Mouse (Mus musculus): Measurements from ENCODE around the gene Rbm12. TPM values are rescaled to one million over a fixed set of nuclear protein-coding genes. Genes with fewer than 3 reads are reported as not detected.

Gene Rbm12
- polyA plus RNA-seq, 1 experiment from 2014 or later, result 41.2 TPM

GRCm38 (mm10) chr2:156110627-156111357 is 986 bp downstream of the Rbm12 start:
- DNase-seq, result peak; percentile 60
- Histone ChIP-seq H3K4me3 (ENCODE audit: low read depth, low read length) (peak overlapping the region; percentile 95), H3K4me2 (peak overlapping the region; percentile 81), H3K9ac (peak overlapping the region; percentile 98), H3K4me1 (ENCODE audit: insufficient read depth) (peaks cover 8% of the 10 kb centered on the region), H3K36me3 (ENCODE audit: insufficient read depth) (peaks cover 16% of the 10 kb centered on the region), H3K27me3 (ENCODE audit: insufficient read depth, low read length) (no peaks in the 10 kb centered on the region), H3K27ac (ENCODE audit: low read depth) (peak overlapping the region; percentile 94), H3K9me3 (ENCODE audit: low read depth, low read length) (no peaks in the 10 kb centered on the region)
- TF ChIP-seq CTCF (IDR thresholded peaks at IDR 0.05; ENCODE audit: low read depth), result no peak
- under 1% methylated on average over 16 of the region's 16 CpGs for WGBS
- ATAC-seq (ENCODE audit: insufficient read depth), result peak; percentile 79

DNA sequence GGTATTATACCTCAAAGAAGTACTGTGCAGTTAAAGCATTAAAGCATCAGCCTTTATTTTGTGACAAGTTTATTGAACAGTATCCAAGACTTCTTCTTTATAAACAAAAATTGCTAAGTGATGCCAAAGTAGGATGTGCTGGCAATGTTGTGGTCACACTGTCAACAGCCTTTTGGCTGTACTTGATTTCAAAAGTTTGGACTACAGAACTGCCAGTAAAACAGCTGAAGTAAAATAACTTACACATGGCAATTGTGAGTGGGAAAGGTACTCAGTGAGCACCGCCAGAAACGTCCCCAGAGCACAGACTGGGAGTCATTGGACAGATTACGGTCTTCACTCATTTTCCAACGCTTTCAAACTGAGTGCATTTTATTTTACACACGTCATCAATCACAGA is 19.9 kb downstream of the Rbm12 start:
- ATAC-seq (ENCODE audit: insufficient read depth) (0 out of 2 replicates have a peak, but pooled peaks have one; percentile 44), DNase-seq (peak; percentile 72)
- H3K27me3 ChIP-seq (ENCODE audit: insufficient read depth, low read length), result no peaks in the 10 kb centered on the region
- no peak overlapping the region for H3K27ac ChIP-seq (ENCODE audit: low read depth)
- no peak overlapping the region for H3K4me2 ChIP-seq
- no peaks in the 10 kb centered on the region for H3K4me1 ChIP-seq (ENCODE audit: insufficient read depth)
- 54% methylated on average over 5 of the region's 5 CpGs for WGBS
- H3K9me3 ChIP-seq (ENCODE audit: low read depth, low read length), result no peaks in the 10 kb centered on the region
- TF ChIP-seq CTCF (IDR thresholded peaks at IDR 0.05; ENCODE audit: low read depth), result no peak
- H3K36me3 ChIP-seq (ENCODE audit: insufficient read depth), result peaks cover 43% of the 10 kb centered on the region
- no peak overlapping the region for H3K9ac ChIP-seq
- H3K4me3 ChIP-seq (ENCODE audit: low read depth, low read length), result no peak overlapping the region

DNA sequence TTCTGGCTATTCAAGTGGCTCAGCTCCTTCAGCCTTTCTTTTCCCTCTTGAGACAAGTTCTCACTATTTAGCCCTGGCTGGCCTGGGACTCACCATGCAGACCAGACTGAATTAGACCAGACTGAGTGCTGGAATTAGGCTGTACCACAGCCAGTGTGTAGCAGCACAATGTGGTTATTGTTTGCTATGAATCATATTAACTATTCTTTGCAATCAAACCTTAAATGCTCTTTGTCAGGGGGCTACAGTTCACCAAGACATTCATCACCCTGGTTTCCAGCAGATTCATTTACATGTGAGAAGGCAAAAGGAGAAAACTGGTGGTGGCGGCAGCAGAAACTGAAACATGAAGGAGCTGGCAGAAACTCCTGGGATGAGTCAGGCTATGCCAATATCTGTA is 22.0 kb downstream of the Rbm12 start:
- WGBS, result 97% methylated on average over 1 of the region's 1 CpGs
- DNase-seq, result no peak
- Histone ChIP-seq H3K27me3 (ENCODE audit: insufficient read depth, low read length) (no peaks in the 10 kb centered on the region), H3K9ac (no peak overlapping the region), H3K4me2 (no peak overlapping the region), H3K9me3 (ENCODE audit: low read depth, low read length) (no peaks in the 10 kb centered on the region), H3K27ac (ENCODE audit: low read depth) (no peak overlapping the region), H3K36me3 (ENCODE audit: insufficient read depth) (peaks cover 22% of the 10 kb centered on the region), H3K4me3 (ENCODE audit: low read depth, low read length) (no peak overlapping the region), H3K4me1 (ENCODE audit: insufficient read depth) (no peaks in the 10 kb centered on the region)
- no peak for ATAC-seq (ENCODE audit: insufficient read depth)
- TF ChIP-seq CTCF (IDR thresholded peaks at IDR 0.05; ENCODE audit: low read depth), result no peak

DNA sequence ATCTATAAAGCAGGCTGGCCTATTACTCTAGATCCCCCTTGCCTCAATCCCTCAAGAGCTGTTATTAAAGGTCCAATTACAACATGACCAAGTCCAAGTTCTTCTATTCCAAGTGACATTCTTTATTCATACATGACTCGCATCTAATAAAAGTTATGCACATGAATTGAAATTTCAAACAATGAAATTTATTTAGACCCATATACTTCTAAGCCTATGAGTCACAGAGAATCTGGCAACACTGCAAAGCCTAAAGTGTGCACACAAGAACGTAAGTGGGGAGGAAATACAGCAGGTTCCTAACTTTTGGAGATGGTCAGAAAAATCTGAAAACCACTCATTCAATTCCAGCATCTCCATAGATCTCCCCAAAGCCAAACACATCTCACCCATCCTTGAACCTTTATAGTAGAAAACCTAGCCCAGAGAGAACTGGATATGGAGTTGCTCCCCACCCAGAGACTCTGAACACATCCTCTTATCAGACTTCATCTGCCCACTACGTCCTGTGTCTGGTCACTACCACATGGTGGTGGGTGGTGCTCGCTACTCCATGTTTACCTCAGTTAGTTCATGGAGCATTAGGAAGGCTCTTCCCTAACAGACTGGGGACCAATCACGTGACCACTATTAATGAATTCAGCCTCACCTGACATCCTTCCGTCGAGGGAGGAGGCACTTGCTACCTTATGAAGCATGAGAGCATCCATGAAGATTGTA is 24.2 kb downstream of the Rbm12 start:
- 0 out of 2 replicates have a peak, but pooled peaks have one; percentile 17 for ATAC-seq (ENCODE audit: insufficient read depth)
- H3K27ac ChIP-seq (ENCODE audit: low read depth), result no peak overlapping the region
- no peaks in the 10 kb centered on the region for H3K27me3 ChIP-seq (ENCODE audit: insufficient read depth, low read length)
- H3K4me2 ChIP-seq, result no peak overlapping the region
- WGBS, result 84% methylated on average over 7 of the region's 7 CpGs
- no peaks in the 10 kb centered on the region for H3K4me1 ChIP-seq (ENCODE audit: insufficient read depth)
- TF ChIP-seq CTCF (IDR thresholded peaks at IDR 0.05; ENCODE audit: low read depth), result no peak
- no peak for DNase-seq
- H3K36me3 ChIP-seq (ENCODE audit: insufficient read depth), result peaks cover 15% of the 10 kb centered on the region
- H3K9ac ChIP-seq, result no peak overlapping the region
- no peak overlapping the region for H3K4me3 ChIP-seq (ENCODE audit: low read depth, low read length)
- no peaks in the 10 kb centered on the region for H3K9me3 ChIP-seq (ENCODE audit: low read depth, low read length)

- 81% methylated on average over 3 of the region's 3 CpGs for WGBS
- ATAC-seq (ENCODE audit: insufficient read depth), result no peak
- no peak for TF ChIP-seq CTCF (IDR thresholded peaks at IDR 0.05; ENCODE audit: low read depth)
- Histone ChIP-seq H3K4me3 (ENCODE audit: low read depth, low read length) (no peak overlapping the region), H3K36me3 (ENCODE audit: insufficient read depth) (peaks cover 2% of the 10 kb centered on the region), H3K27ac (ENCODE audit: low read depth) (no peak overlapping the region), H3K27me3 (ENCODE audit: insufficient read depth, low read length) (no peaks in the 10 kb centered on the region), H3K9ac (no peak overlapping the region), H3K4me1 (ENCODE audit: insufficient read depth) (no peaks in the 10 kb centered on the region), H3K9me3 (ENCODE audit: low read depth, low read length) (no peaks in the 10 kb centered on the region), H3K4me2 (no peak overlapping the region)
- no peak for DNase-seq
Observed at GRCm38 (mm10) chr2:156084541-156084940, 27.2 kb downstream of the Rbm12 start.

- no peaks in the 10 kb centered on the region for H3K4me1 ChIP-seq (ENCODE audit: insufficient read depth)
- DNase-seq (no peak), ATAC-seq (ENCODE audit: insufficient read depth) (no peak)
- no peak overlapping the region for H3K4me3 ChIP-seq (ENCODE audit: low read depth, low read length)
- no peak overlapping the region for H3K9ac ChIP-seq
- peaks cover 42% of the 10 kb centered on the region for H3K36me3 ChIP-seq (ENCODE audit: insufficient read depth)
- TF ChIP-seq CTCF (IDR thresholded peaks at IDR 0.05; ENCODE audit: low read depth), result no peak
- H3K4me2 ChIP-seq, result no peak overlapping the region
- H3K9me3 ChIP-seq (ENCODE audit: low read depth, low read length), result no peaks in the 10 kb centered on the region
- H3K27ac ChIP-seq (ENCODE audit: low read depth), result no peak overlapping the region
- 70% methylated on average over 7 of the region's 7 CpGs for WGBS
- no peaks in the 10 kb centered on the region for H3K27me3 ChIP-seq (ENCODE audit: insufficient read depth, low read length)
Observed at GRCm38 (mm10) chr2:156080391-156080790, 31.4 kb downstream of the Rbm12 start.

DNA sequence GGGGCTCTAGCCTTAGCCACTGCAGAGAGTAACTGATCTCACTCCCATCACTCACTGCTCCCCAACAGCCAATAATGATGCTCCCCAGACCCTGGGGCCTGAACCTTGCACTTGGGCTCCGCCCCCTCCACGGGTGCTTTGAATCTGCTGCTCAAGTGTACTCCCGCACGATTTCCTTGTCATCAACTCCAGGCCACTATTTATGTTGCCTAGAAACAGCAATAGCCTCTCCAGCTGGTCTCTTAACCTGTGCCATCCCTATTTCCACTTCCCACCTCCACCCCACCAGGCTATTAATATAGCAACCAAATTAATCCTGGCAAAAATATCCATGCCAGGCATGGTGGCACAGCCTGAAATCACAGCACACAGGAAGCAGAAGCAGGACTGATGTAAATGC is 32.1 kb downstream of the Rbm12 start:
- Histone ChIP-seq H3K27me3 (ENCODE audit: insufficient read depth, low read length) (no peaks in the 10 kb centered on the region), H3K4me1 (ENCODE audit: insufficient read depth) (no peaks in the 10 kb centered on the region), H3K36me3 (ENCODE audit: insufficient read depth) (peaks cover 49% of the 10 kb centered on the region), H3K4me3 (ENCODE audit: low read depth, low read length) (no peak overlapping the region), H3K4me2 (no peak overlapping the region), H3K9me3 (ENCODE audit: low read depth, low read length) (no peaks in the 10 kb centered on the region), H3K27ac (ENCODE audit: low read depth) (no peak overlapping the region), H3K9ac (no peak overlapping the region)
- no peak for ATAC-seq (ENCODE audit: insufficient read depth)
- 35% methylated on average over 4 of the region's 4 CpGs for WGBS
- no peak for TF ChIP-seq CTCF (IDR thresholded peaks at IDR 0.05; ENCODE audit: low read depth)
- no peak for DNase-seq
